Mouse (Mus musculus) brain, adult 10 weeks (tissue): ENCODE measurements around the gene Tmem88. TPM values are rescaled to one million over a fixed set of nuclear protein-coding genes. Genes with fewer than 3 reads are reported as not detected.

Experiments
- polyA plus RNA-seq: library from polyadenylated mRNA; stranded (reverse); fragments of 350-450 nt; fragmentation: Illumina TruSeq; extraction: RNeasy Lipid Tissue Mini Kit (QIAGEN cat#74804); gene quantifications from one replicate; pipeline ENCODE4 v1.2.3, GENCODE M21; 2015; ENCODE audit warnings: low read depth, low replicate concordance

Tmem88 gene
- polyA plus RNA-seq = 2.1 TPM

DNA sequence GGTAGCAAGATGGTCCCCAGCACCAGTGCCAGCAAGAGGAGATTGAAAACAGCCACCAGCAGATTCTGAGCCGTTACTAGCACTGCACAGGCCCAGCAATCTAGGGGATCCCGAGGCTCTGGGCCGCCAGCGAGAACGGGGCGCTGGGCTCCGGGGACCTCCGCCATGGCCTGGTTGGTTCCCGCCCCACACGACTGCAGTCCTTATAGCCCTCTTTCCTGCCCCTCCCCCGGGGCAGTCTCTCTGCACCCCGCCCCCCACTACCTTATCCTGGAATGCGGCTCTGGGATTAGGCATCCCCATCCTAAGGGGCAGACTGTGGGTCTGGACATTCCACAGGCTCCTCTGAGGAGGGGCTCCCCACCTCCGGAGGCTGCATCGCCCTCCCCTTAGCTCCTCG, at the start of gene Tmem88:
TSS of gene Tmem88 (minus strand) at position 176 of the 400 bp plus-strand sequence.

GRCm38 (mm10) chr11:69413221-69414181, 15.5 kb upstream of the Tmem88 start, which contains the start of gene Kdm6b:
Gene Kdm6b, minus strand, starts transcription at chr11:69413675.

GRCm38 (mm10) chr11:69395235-69395633, 2.8 kb downstream of the Tmem88 start, which contains the start of the genes Naa38 and Cyb5d1:
Gene Naa38, plus strand, starts transcription at chr11:69395487.
Gene Cyb5d1, minus strand, starts transcription at chr11:69395631.

DNA sequence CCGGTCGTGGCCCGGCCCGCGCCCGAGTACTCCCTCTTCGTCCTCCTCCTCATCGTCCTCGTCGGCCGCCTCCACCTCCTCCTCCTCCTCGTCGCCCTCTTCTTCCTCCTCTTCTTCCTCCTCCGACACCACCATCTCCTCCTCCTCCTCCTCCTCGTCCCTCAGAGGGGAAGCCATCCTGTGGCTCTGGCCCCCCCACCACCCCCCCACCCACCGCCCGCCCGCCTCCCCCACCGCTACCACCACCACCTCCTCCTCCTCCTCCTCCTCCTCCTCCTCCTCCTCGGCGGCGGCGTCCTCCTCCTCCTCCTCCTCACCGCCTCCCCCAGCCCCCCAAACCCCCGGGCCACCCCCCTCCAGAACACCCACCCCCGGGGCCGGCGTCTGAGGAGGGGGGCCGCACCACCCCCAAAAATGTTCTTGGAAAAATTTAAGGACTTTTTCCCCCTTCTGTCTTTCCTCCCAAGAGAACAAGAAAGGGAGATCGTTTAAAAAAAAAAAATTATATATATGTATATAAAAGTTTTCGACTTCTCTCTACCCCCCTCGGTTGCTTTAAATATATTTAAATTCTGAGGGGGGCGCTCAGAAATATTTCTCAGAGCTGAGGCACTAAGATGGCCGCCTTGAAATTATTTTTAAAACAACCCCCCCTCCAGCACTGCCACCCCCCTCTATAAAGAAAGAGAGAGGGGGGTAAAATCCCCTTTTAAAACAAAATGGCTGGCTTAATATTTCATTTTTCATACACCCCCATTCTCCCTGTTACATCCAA, 28.6 kb downstream of the Tmem88 start, which contains the start of gene Chd3:
TSS of gene Chd3 (minus strand) at position 192 of the 775 bp plus-strand sequence.

Other genes with a start within 250 kb of the Tmem88 start
- gene Alox12b, start 241.2 kb downstream of the Tmem88 start, polyA plus RNA-seq = 4.0 TPM
- 3.5 TPM for gene Alox8, start 200.4 kb downstream of the Tmem88 start, polyA plus RNA-seq
- gene Gucy2e, start 161.2 kb downstream of the Tmem88 start, polyA plus RNA-seq = 1.1 TPM
- gene Cntrob, start 74.5 kb downstream of the Tmem88 start, polyA plus RNA-seq = 16.5 TPM
- 92.5 TPM for gene Trappc1, start 74.3 kb downstream of the Tmem88 start, polyA plus RNA-seq
- 83.2 TPM for gene Kcnab3, start 72.0 kb downstream of the Tmem88 start, polyA plus RNA-seq
- gene Rnf227, start 57.8 kb downstream of the Tmem88 start, polyA plus RNA-seq = 217 TPM
- 218 TPM for gene Chd3, start 28.8 kb downstream of the Tmem88 start, polyA plus RNA-seq
- 175 TPM for gene Naa38, start 2.7 kb downstream of the Tmem88 start, polyA plus RNA-seq
- gene Cyb5d1, start 2.6 kb downstream of the Tmem88 start, polyA plus RNA-seq = 37.8 TPM
- gene Kdm6b, start 15.4 kb upstream of the Tmem88 start, polyA plus RNA-seq = 8.6 TPM
- 1.4 TPM for gene Dnah2, start 150.9 kb upstream of the Tmem88 start, polyA plus RNA-seq
- 78.5 TPM for gene Efnb3, start 162.0 kb upstream of the Tmem88 start, polyA plus RNA-seq
- 12.1 TPM for gene Wrap53, start 182.0 kb upstream of the Tmem88 start, polyA plus RNA-seq
- gene Trp53, start 182.1 kb upstream of the Tmem88 start, polyA plus RNA-seq = 21.0 TPM
- 372 TPM for gene Atp1b2, start 207.7 kb upstream of the Tmem88 start, polyA plus RNA-seq
- not detected for gene Shbg, start 219.7 kb upstream of the Tmem88 start, polyA plus RNA-seq
- 20.6 TPM for gene Sat2, start 223.8 kb upstream of the Tmem88 start, polyA plus RNA-seq
- gene Fxr2, start 234.8 kb upstream of the Tmem88 start, polyA plus RNA-seq = 92.2 TPM